Mouse (Mus musculus): ENCODE results near the gene Pitpnc1.

DNA sequence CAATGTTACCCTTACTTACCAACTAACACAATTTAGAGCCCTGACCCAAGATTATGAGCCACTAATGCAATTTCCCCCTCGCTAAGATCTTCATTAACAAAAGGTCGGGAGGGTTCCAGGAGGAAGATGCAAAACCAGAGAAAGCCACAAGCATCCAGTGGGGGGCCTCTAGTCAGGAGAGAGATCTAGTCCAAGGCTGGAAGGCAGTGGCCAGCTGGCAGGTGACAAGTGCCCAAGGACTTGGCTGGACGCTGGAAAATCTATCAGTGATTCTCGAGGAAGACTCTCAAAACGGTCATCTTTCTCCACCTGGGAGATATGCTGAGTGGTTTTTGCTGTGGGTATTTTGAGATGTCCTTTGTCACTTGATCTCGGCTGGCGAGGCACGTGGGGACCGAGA, 196.3 kb downstream of the Pitpnc1 start:
- no peak for TF ChIP-seq CTCF (IDR thresholded peaks at IDR 0.05; ENCODE audit: control insufficient read depth, insufficient read depth, low read length)
- TF ChIP-seq POLR2A (IDR thresholded peaks at IDR 0.05; ENCODE audit: borderline replicate concordance, control insufficient read depth, low read depth, low read length): no peak

Data from bone marrow, adult 2 months (tissue).